Mouse (Mus musculus) erythroblast, embryonic 14.5 days (primary cell): ENCODE results near the gene Icmt.

Source experiments
- GATA1 ChIP-seq: IDR thresholded peaks from 2 replicates; pipeline ENCODE4 v1.6.1; 2012; ENCODE audit warnings: low read length, inconsistent platforms, mixed read lengths
- TAL1 ChIP-seq: IDR thresholded peaks from 3 replicates; pipeline ENCODE4 v1.6.1; 2012; ENCODE audit warnings: low read length, inconsistent platforms, mixed read lengths

GRCm38 (mm10) chr4:152318517-152319234 lies 21.6 kb downstream of the Icmt start, which contains the start of gene Rnf207:
- TF ChIP-seq TAL1, result no peak
- no peak for TF ChIP-seq GATA1
